Mouse (Mus musculus) hindlimb bud, embryonic 11.5 days (tissue): Measurements from ENCODE around the gene Snx29.
"Not testable (repeated sequence)": the region's sequence is repeated elsewhere in the genome, so short reads cannot be mapped to it uniquely, and the experiment has no call there.

ENCODE experiments used
- DNase-seq: peaks from one replicate; pipeline ENCODE4 v3.0.0-alpha.2; 2012; ENCODE audit warnings: low read depth, low spot score; ENCODE audit errors: extremely low spot score

Gene Snx29

GRCm38 (mm10) chr16:11406201-11406600 is 83.5 kb downstream of the Snx29 start:
- no peak for DNase-seq

GRCm38 (mm10) chr16:11406622-11407021 is 83.9 kb downstream of the Snx29 start:
- no peak for DNase-seq

DNA sequence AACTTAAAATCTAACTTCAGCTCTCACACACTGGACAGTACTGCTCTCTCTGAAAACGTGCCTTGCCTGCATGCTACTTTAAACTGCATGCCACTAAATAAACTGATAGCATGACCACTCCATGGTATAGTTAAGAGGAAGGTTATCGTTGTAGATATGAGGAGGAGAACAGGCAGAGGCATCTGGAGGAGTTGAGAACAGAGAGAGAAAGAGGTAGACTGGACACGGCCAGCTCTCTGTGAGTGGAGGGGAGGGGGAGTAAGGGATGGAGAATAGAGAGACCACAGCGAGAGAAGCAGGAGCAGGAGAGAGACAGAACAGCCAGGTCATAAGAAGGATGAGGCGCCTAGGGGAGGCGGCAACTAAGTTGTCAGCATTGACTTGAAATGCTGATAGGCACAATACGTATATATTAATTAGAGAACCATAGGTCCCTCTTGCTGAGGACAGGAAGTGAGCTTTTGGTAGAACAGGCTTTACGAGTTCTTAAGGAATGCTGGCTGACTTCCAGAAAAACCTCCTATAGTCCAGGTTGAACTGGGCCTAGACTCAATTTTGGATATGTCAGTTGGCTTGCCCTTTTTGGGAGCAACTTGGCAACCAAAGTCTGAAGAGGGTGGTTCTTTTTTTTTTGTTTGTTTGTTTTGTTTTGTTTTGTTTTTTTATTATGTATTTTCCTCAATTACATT is 85.4 kb downstream of the Snx29 start:
- DNase-seq = no peak

DNA sequence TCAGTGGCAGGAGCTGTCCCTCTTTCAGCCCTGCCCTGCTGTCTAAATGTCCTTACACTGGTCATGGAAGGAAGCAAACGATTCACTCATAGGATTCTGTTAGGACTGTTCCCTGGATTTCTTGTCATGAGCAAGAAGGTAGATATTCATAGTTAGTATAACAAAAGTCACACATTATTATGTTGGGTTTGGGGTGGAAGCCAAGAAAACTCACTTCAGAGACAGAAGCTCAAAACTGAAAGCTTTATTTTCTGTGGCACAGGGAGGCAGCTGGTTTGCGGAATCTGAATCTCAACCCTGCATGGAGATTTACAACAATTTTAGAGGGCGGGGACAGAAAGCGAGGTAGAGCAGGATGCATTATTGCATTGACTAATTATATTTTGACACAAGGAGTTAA is 86.0 kb downstream of the Snx29 start:
- no peak for DNase-seq

- DNase-seq = no peak
Observed at GRCm38 (mm10) chr16:11414631-11415030, 91.9 kb downstream of the Snx29 start.

GRCm38 (mm10) chr16:11418183-11418588 is 95.5 kb downstream of the Snx29 start:
- peak; percentile 54 for DNase-seq

- no peak for DNase-seq
Observed at GRCm38 (mm10) chr16:11420311-11421080, 97.8 kb downstream of the Snx29 start.

DNA sequence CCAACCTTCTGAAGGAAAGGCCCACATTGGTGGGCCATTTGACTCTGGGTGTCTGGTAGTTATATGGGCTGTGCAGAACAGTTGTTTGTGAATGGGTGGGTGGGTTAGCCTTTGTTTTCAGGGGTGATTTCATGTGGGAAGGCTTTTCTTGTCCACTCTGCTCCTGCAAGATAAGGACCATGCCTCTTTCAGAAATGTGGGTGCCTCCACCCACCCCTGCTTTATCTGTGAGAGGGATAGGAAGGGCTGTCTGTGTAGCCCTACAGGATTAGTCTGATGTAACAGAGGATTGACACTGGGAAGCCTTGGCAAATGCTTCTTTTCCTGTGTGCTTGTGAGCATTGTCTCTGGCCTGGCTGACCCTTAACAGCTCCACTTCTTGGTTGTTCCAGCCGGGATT is 99.5 kb downstream of the Snx29 start:
- DNase-seq = no peak

DNA sequence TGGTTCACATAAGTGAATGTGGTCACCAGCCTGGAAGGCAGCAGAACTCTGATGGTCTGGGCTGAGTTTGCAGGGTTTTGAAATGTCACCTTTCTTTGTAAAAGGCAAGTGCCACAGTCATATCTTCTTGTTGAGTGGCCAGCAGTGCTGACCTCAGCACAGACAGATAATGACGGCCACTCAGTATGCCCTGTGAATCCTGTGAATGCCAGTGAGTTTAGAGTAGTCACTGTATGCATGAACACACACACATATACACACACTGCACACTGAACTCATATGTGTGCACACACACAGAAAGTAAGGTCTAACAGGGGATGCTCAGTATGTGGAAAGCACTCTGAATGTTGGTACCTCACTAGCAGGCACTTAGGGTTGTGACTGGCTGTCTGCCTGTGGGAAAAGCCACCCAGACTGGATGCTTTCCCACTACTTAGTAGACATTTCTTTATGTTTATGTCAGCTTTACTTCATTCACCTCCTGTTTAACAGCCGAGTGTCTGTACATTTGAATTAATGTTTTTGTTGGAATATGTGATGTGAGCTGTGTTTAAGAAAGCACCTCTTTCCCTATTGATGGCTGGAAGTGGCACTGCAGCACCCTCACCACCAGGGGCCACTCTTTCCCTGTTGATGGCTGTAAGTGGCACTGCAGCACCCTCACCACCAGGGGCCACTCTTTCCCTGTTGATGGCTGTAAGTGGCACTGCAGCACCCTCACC is 100.3 kb downstream of the Snx29 start:
- DNase-seq = no peak

DNA sequence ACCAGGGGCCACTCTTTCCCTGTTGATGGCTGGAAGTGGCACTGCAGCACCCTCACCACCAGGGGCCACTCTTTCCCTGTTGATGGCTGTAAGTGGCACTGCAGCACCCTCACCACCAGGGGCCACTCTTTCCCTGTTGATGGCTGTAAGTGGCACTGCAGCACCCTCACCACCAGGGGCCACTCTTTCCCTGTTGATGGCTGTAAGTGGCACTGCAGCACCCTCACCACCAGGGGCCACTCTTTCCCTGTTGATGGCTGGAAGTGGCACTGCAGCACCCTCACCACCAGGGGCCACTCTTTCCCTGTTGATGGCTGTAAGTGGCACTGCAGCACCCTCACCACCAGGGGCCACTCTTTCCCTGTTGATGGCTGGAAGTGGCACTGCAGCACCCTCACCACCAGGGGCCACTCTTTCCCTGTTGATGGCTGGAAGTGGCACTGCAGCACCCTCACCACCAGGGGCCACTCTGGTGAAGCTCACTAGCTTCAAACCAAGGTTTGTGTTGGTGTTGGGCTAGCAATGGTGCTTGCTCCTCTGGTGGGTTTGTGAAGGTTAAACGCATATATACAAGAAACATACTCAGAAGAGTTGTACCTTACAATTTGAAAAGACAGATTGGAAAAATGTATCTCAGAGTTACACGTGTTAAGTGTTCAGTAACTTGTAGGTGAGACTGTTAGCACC is 101.0 kb downstream of the Snx29 start:
- DNase-seq = not testable (repeated sequence)

DNA sequence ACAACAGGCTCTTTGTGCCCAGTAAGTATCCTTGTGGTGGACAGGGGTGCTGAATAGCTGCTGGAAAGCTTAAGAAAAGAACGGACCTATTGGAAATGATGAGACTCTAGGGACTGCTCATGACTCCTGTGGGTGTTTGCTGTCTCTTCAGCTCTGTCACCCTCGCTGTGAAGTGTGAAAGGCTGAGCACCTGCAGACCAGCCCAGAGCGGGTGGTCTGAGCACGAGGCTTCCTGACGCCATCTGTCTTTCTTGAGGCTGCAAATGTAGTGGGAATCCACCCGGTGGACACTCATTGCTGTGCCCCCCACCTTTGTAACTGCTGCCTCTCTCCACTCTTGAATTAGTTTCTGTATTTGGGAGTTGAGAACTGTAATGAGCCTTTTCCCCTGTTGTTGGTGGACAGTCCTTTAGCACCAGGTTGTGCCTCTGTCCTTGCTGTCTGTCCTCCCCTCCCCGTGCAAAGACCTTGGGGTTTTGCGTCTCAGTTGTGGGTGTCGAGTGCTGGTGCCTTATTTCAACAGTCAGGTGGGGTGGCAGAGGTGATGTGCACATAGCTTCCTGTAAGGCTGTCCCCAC is 101.9 kb downstream of the Snx29 start:
- no peak for DNase-seq

GRCm38 (mm10) chr16:11425279-11425678 is 102.6 kb downstream of the Snx29 start:
- DNase-seq = no peak

DNA sequence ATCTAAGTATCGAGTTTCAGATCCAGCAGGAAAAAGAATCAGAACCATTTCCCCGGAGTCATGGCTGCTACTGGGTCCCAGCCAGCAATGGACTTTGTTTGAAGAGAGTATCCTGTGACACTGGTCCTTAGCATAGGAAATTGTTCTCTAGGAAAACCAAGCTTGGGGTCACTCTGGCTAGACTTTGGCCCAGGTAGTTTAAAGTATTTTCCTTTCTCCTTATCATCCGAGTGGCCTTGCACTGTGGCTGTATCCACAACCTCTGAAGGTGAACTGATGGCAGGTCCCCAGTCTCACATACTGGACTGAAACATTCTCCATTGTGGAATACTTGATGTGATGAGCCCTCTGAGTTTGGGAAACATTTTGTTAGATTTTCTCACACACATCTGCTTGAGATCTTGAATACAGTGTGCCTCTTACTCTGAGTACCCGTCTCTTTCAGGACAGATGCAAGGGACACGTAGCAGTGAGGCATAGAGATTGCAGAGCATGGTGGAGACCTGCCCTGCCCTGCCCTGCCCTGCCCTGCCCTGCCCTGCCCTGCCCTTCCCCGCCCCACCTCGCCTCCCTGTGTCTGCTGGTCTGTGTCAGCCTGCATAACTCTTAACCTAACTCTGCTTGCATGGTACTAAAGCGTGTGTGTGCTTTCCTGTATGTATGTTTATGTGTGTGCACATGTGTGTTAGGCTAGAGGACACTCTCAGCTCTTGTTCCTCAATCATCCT is 104.3 kb downstream of the Snx29 start:
- DNase-seq = no peak

DNA sequence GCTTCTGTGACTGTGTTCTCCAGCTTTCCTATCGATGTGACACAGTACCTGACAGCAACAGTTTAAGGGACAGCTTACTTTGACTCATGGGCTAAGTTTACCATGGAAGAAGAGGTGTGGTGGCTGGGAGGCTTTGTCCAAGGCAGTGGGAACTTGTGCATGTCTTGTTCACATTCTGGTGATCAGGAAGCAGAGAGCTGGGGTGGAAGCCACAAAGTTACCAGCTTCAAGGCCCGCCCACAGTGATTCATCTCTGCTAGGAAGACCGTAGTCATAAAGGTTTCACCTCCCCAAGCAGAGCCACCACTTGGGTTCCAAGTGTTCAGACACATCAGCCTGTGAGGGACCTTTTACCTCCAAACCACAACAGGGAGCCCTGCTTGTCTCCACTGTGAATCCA is 107.1 kb downstream of the Snx29 start:
- DNase-seq = no peak

- DNase-seq = no peak
Observed at GRCm38 (mm10) chr16:11430520-11430919, 107.8 kb downstream of the Snx29 start.

DNA sequence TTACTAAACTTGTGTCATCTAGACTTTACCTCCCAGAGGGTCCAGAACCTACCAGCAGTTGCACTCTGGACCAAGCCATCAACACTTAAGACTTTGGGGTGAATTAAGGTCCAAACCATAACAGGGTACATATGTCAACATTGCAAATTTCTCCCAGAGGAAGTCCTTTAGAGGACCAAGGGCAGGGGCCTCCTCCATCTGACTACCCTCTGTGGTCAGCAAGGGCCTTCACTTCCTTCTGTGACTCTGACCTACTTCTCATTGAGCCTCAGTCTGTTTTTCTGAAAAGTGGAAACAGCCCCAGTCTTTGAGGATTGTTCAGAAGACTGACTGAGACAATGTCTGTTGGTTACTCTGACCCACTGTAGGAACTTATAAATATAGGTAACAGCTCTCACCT is 111.1 kb downstream of the Snx29 start:
- DNase-seq = no peak

DNA sequence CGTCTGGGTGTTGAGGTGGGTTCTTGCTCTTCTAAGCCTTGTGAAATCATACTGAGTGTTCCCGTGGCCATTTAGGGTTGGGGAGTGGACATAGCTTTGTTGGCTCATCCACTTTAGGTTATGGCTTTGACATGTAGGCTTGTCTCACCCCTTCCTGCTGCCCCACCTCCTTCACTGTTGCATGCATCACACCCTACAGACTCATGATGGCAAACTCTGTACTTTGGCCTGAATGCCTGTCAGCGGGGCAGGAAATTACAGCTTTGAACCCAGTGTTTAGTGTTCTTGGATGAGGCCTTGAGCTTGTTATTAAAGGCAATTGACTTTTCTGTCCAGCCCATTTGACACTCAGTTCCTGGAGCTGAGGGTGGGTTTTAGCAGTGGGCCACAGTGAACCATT is 114.9 kb downstream of the Snx29 start:
- DNase-seq = no peak

DNA sequence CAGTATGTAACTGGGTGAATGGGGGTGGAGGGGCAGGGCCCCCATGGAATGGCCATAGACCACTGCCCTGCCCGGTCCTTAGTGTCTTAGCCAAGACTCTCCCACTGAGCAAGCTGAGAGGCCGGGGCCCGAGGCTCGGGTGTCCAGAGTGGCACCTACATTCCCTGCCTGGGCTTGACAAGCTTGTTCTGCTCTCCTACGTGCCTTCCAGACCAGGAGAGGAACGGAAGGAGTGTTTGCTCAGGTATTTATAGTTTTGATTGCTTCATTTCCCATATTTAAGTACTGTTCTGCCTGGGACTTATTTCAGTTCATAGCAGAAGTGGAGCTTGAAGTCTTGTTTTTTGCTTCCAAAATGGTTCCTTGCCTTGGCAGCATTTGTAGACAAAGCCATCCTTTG is 116.7 kb downstream of the Snx29 start:
- DNase-seq = no peak

DNA sequence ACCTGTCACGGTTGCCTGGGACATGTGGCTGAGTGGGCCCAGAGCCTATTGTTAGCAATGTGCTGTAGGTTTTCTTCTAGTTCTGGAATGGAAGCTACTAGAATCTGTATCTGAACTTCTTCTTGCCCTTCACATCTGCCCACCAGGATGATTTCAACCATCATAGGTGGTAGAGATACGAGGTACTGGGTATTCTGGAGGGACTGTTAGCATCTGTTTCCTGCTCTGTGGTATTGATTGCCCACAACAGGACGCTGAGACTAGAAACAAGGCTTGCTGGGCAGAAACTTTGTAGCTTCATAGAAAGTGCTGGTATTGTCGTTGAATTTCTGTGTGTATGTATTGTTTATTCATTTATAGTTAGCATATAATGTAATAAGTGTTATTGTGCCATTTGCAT is 118.9 kb downstream of the Snx29 start:
- no peak for DNase-seq

DNA sequence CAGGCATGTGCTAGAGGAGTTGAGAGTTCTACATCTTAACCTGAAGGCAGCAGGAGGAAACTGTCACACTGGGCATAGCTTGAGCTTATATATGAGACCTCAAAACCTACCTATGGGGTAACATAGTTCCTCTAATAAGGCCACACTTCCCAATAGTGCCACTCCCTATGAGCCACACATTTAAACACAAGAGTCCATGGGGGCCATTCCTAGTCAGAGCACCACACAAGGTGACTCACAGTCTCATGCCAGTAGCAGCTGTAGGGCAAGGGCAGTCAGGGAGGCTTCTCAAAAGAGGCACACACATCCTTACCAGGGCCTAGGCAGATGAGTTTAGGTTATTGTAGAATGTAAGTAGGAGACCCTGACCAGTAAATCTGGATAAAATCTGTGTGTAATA is 119.8 kb downstream of the Snx29 start:
- no peak for DNase-seq
